Mouse (Mus musculus) limb, embryonic 14.5 days (tissue): ENCODE results near the gene Tmprss7. TPM values are rescaled to one million over a fixed set of nuclear protein-coding genes. Genes with fewer than 3 reads are reported as not detected.

ENCODE experiments used
- ATAC-seq: fragments of 200-750 bp; cut with Nextera tagmentation; 2 replicates; pipeline ENCODE4 v1.8.0; 2017; ENCODE audit warnings: low read depth, moderate number of reproducible peaks, moderate TSS enrichment; ENCODE audit not compliant: low FRiP score
- DNase-seq: peaks from one replicate; pipeline ENCODE4 v3.0.0-alpha.2; 2015; ENCODE audit warnings: low spot score
- H3K27ac ChIP-seq: fragments of 300-500 bp; sonication (generic); replicated peaks from 2 replicates; pipeline ENCODE4 v1.5.1; 2014; ENCODE audit warnings: low read depth, mild to moderate bottlenecking, low read length, moderate library complexity, mixed read lengths
- H3K27me3 ChIP-seq: fragments of 300-500 bp; sonication (generic); 2 replicates; pipeline ENCODE4 v1.6.1; 2014; ENCODE audit warnings: low read length, mixed read lengths; ENCODE audit not compliant: control insufficient read depth, insufficient read depth
- H3K36me3 ChIP-seq: fragments of 300-500 bp; sonication (generic); 2 replicates; pipeline ENCODE4 v1.6.1; 2014; ENCODE audit warnings: mild to moderate bottlenecking, low read length, moderate library complexity, mixed read lengths; ENCODE audit not compliant: control insufficient read depth, insufficient read depth
- H3K4me1 ChIP-seq: fragments of 300-500 bp; sonication (generic); 2 replicates; pipeline ENCODE4 v1.6.1; 2014; ENCODE audit warnings: antibody characterized with exemption, low read length, mixed read lengths; ENCODE audit not compliant: control insufficient read depth, insufficient read depth
- H3K4me2 ChIP-seq: fragments of 300-500 bp; sonication (generic); replicated peaks from 2 replicates; pipeline ENCODE4 v1.6.1; 2014; ENCODE audit warnings: low read depth, mild to moderate bottlenecking, low read length, moderate library complexity; ENCODE audit not compliant: severe bottlenecking
- H3K4me3 ChIP-seq: fragments of 300-500 bp; sonication (generic); replicated peaks from 2 replicates; pipeline ENCODE4 v1.5.1; 2014; ENCODE audit warnings: low read length
- H3K9ac ChIP-seq: fragments of 300-500 bp; sonication (generic); 2 replicates; pipeline ENCODE4 v1.6.1; 2014; ENCODE audit warnings: mild to moderate bottlenecking, low read depth, low read length, moderate library complexity; ENCODE audit not compliant: severe bottlenecking
- H3K9me3 ChIP-seq: fragments of 300-500 bp; sonication (generic); 2 replicates; pipeline ENCODE4 v1.6.1; 2016; ENCODE audit warnings: low read length; ENCODE audit not compliant: control insufficient read depth
- POLR2A ChIP-seq: fragments of 200-500 bp; IDR thresholded peaks from 2 replicates; pipeline ENCODE4 v1.8.0; 2012; ENCODE audit warnings: inconsistent platforms, mild to moderate bottlenecking, moderate library complexity, borderline replicate concordance; ENCODE audit not compliant: insufficient read depth, insufficient read length; ENCODE audit errors: extremely low read depth
- whole genome bisulfite sequencing: fragments of 180-500 bp; shearing (Covaris S2); extraction: QIAGEN DNeasy Blood & Tissue Kit; methylation state at CpG from one replicate; pipeline ENCODE4 v1.1.7; 2014; 5-methylcytosine and 5-hydroxymethylcytosine counted together
- polyA plus RNA-seq, 2 experiments: library from polyadenylated mRNA; depleted of rRNA in 1 of 2; stranded (reverse) in 1 of 2; unstranded in 1 of 2; fragments of >200 nt; fragmentation: Nextera tagmentation in 1 of 2; extraction: Ambion mirVana in 1 of 2; gene quantifications; 2 replicates each; pipeline versions ENCODE4 v1.2.1 to v1.2.3; 2012 to 2014

The Tmprss7 gene
- polyA plus RNA-seq, 2 experiments = 0.11 to 0.49 TPM

- Histone ChIP-seq H3K4me1 (no peaks in the 10 kb centered on the region), H3K9me3 (no peaks in the 10 kb centered on the region), H3K27me3 (no peaks in the 10 kb centered on the region), H3K9ac (no peak overlapping the region), H3K36me3 (no peaks in the 10 kb centered on the region), H3K4me3 (no peak overlapping the region), H3K27ac (no peak overlapping the region), H3K4me2 (no peak overlapping the region)
- WGBS = 27% methylated on average over 4 of the region's 4 CpGs
- DNase-seq (peak; percentile 22), ATAC-seq (no peak; the same call in 1 of the 2 replicates)
- no peak for TF ChIP-seq POLR2A
Observed at GRCm38 (mm10) chr16:45608481-45608954, 84.9 kb downstream of the Tmprss7 start.

Other genes with a start within 250 kb of the Tmprss7 start
- 0.03 TPM in 1 of 2 replicates, not detected in the other for gene Gm609, start 200.7 kb downstream of the Tmprss7 start, polyA plus RNA-seq (2012; rRNA removed)
- gene Gm609, start 200.7 kb downstream of the Tmprss7 start, polyA plus RNA-seq (2014; fragmentation: Nextera tagmentation; extraction: Ambion mirVana) = not detected in 2 replicates
- not detected in 2 replicates for gene Gm17783, start 161.6 kb downstream of the Tmprss7 start, polyA plus RNA-seq (2012; rRNA removed)
- not detected in 2 replicates for gene Gm17783, start 161.6 kb downstream of the Tmprss7 start, polyA plus RNA-seq (2014; fragmentation: Nextera tagmentation; extraction: Ambion mirVana)
- gene Slc9c1, start 158.3 kb downstream of the Tmprss7 start, polyA plus RNA-seq (2012; rRNA removed) = not detected in 2 replicates
- gene Slc9c1, start 158.3 kb downstream of the Tmprss7 start, polyA plus RNA-seq (2014; fragmentation: Nextera tagmentation; extraction: Ambion mirVana) = not detected in 2 replicates
- 0.50 and 0.68 TPM in 2 replicates for gene Gcsam, start 83.3 kb downstream of the Tmprss7 start, polyA plus RNA-seq (2012; rRNA removed)
- 1.6 and 1.9 TPM in 2 replicates for gene Gcsam, start 83.3 kb downstream of the Tmprss7 start, polyA plus RNA-seq (2014; fragmentation: Nextera tagmentation; extraction: Ambion mirVana)
- 0.09 and 0.14 TPM in 2 replicates for gene BC016579, start 39.6 kb downstream of the Tmprss7 start, polyA plus RNA-seq (2012; rRNA removed)
- gene BC016579, start 39.6 kb downstream of the Tmprss7 start, polyA plus RNA-seq (2014; fragmentation: Nextera tagmentation; extraction: Ambion mirVana) = 0.08 TPM in 1 of 2 replicates, not detected in the other
- 12.9 and 14.6 TPM in 2 replicates for gene Tagln3, start 30.9 kb upstream of the Tmprss7 start, polyA plus RNA-seq (2012; rRNA removed)
- 8.1 and 10.8 TPM in 2 replicates for gene Tagln3, start 30.9 kb upstream of the Tmprss7 start, polyA plus RNA-seq (2014; fragmentation: Nextera tagmentation; extraction: Ambion mirVana)
- gene Abhd10, start 49.3 kb upstream of the Tmprss7 start, polyA plus RNA-seq (2012; rRNA removed) = 23.1 and 28.3 TPM in 2 replicates
- gene Abhd10, start 49.3 kb upstream of the Tmprss7 start, polyA plus RNA-seq (2014; fragmentation: Nextera tagmentation; extraction: Ambion mirVana) = 29.6 and 32.9 TPM in 2 replicates